Mouse (Mus musculus) MEL (cell line): ENCODE measurements at regions not wholly inside any gene's neighbourhood (a gene's known extent, or its start where the extent isn't known, plus 50 kb on each side); places are given as distances from the start of the nearest gene placed in this dataset.

Source experiments
- DNase-seq: peaks from one replicate; pipeline ENCODE4 v3.0.0; 2011; ENCODE audit warnings: low read depth, low spot score
- H3K27ac ChIP-seq: 2 replicates; pipeline ENCODE4 v1.5.1; 2012; ENCODE audit warnings: low read depth, mild to moderate bottlenecking, control low read depth, low read length, moderate library complexity; ENCODE audit not compliant: control insufficient read depth
- H3K27me3 ChIP-seq, 2 experiments: fragments of 150-350 bp in 1 of 2; sonication (generic) in 1 of 2; 2 replicates each; pipeline ENCODE4 v1.6.1; 2012; ENCODE audit warnings: low read length in 2 of 2, mild to moderate bottlenecking in 2 of 2, improper control_type of control experiment in 1 of 2, moderate library complexity in 1 of 2; ENCODE audit not compliant: insufficient read depth in 2 of 2, control insufficient read depth in 1 of 2
- H3K36me3 ChIP-seq, 2 experiments: 2 replicates each; pipeline ENCODE4 v1.6.1; 2012 to 2014; ENCODE audit warnings: low read length in 2 of 2, improper control_type of control experiment in 1 of 2, inconsistent platforms in 1 of 2, mild to moderate bottlenecking in 1 of 2; ENCODE audit not compliant: insufficient read depth in 2 of 2, control insufficient read depth in 1 of 2
- H3K4me1 ChIP-seq, 2 experiments: fragments of 150-350 bp in 1 of 2; sonication (generic) in 1 of 2; 2 replicates each; pipeline ENCODE4 v1.6.1; 2012; ENCODE audit warnings: low read length in 2 of 2, improper control_type of control experiment in 1 of 2, mild to moderate bottlenecking in 1 of 2; ENCODE audit not compliant: insufficient read depth in 2 of 2, control insufficient read depth in 1 of 2
- H3K4me3 ChIP-seq, 2 experiments: fragments of 150-350 bp in 1 of 2; sonication (generic) in 1 of 2; 2 replicates each; pipeline ENCODE4 v1.5.1; 2012; ENCODE audit warnings: low read depth in 2 of 2, low read length in 2 of 2, mild to moderate bottlenecking in 2 of 2, moderate library complexity in 2 of 2, control low read depth in 1 of 2, improper control_type of control experiment in 1 of 2; ENCODE audit not compliant: control insufficient read depth in 1 of 2, insufficient read depth in 1 of 2
- H3K79me2 ChIP-seq: 2 replicates; pipeline ENCODE4 v1.6.1; 2012; ENCODE audit warnings: mild to moderate bottlenecking, low read length, moderate library complexity; ENCODE audit not compliant: control insufficient read depth, poor library complexity, insufficient read depth
- H3K9ac ChIP-seq: 2 replicates; pipeline ENCODE4 v1.6.1; 2012; ENCODE audit warnings: low read depth, mild to moderate bottlenecking, control low read depth, low read length, moderate library complexity; ENCODE audit not compliant: control insufficient read depth, poor library complexity, severe bottlenecking
- H3K9me3 ChIP-seq: fragments of 150-350 bp; sonication (generic); replicated peaks from 2 replicates; pipeline ENCODE4 v1.6.1; 2012; ENCODE audit warnings: mild to moderate bottlenecking, low read length, improper control_type of control experiment, moderate library complexity; ENCODE audit not compliant: insufficient read depth
- ELF1 ChIP-seq: IDR thresholded peaks from 2 replicates; pipeline ENCODE4 v1.6.1; 2014; ENCODE audit warnings: low read depth, mild to moderate bottlenecking, inconsistent platforms, low read length, improper control_type of control experiment, moderate library complexity
- EP300 ChIP-seq, 2 experiments: IDR thresholded peaks; 2 replicates each; pipeline ENCODE4 v1.6.1; 2011; ENCODE audit warnings: improper control_type of control experiment in 2 of 2, low read length in 2 of 2, low read depth in 1 of 2, mild to moderate bottlenecking in 1 of 2
- ETS1 ChIP-seq: IDR thresholded peaks from 2 replicates; pipeline ENCODE4 v1.6.1; 2012; ENCODE audit warnings: low read depth, mild to moderate bottlenecking, inconsistent platforms, low read length, improper control_type of control experiment, moderate library complexity
- GATA1 ChIP-seq: IDR thresholded peaks from 2 replicates; pipeline ENCODE4 v1.6.1; 2011; ENCODE audit warnings: low read depth, low read length, improper control_type of control experiment
- MAZ ChIP-seq: IDR thresholded peaks from 2 replicates; pipeline ENCODE4 v1.6.1; 2012; ENCODE audit warnings: low read depth, mild to moderate bottlenecking, inconsistent platforms, low read length, improper control_type of control experiment
- MXI1 ChIP-seq: IDR thresholded peaks from 2 replicates; pipeline ENCODE4 v1.6.1; 2011; ENCODE audit warnings: mild to moderate bottlenecking, low read depth, low read length, improper control_type of control experiment
- MYB ChIP-seq: IDR thresholded peaks from 2 replicates; pipeline ENCODE4 v1.6.1; 2011; ENCODE audit warnings: mild to moderate bottlenecking, low read depth, low read length, improper control_type of control experiment
- RCOR1 ChIP-seq: IDR thresholded peaks from 2 replicates; pipeline ENCODE4 v1.6.1; 2012; ENCODE audit warnings: low read depth, mild to moderate bottlenecking, inconsistent platforms, low read length, improper control_type of control experiment
- SIN3A ChIP-seq: IDR thresholded peaks from 2 replicates; pipeline ENCODE4 v1.6.1; 2012; ENCODE audit warnings: low read length, improper control_type of control experiment, inconsistent platforms
- TAL1 ChIP-seq: IDR thresholded peaks from 2 replicates; pipeline ENCODE4 v1.6.1; 2012; ENCODE audit warnings: mild to moderate bottlenecking, inconsistent platforms, low read length, moderate library complexity, mixed read lengths
- TCF12 ChIP-seq: IDR thresholded peaks from 2 replicates; pipeline ENCODE4 v1.6.1; 2014; ENCODE audit warnings: low read depth, mild to moderate bottlenecking, inconsistent platforms, low read length, improper control_type of control experiment, moderate library complexity
- UBTF ChIP-seq: IDR thresholded peaks from 2 replicates; pipeline ENCODE4 v1.6.1; 2012; ENCODE audit warnings: low read depth, mild to moderate bottlenecking, inconsistent platforms, low read length, improper control_type of control experiment, moderate library complexity, borderline replicate concordance; ENCODE audit not compliant: insufficient read depth
- USF1 ChIP-seq: IDR thresholded peaks from 2 replicates; pipeline ENCODE4 v1.6.1; 2014; ENCODE audit warnings: low read depth, mild to moderate bottlenecking, inconsistent platforms, low read length, improper control_type of control experiment, moderate library complexity
- ZC3H11A ChIP-seq: IDR thresholded peaks from 2 replicates; pipeline ENCODE4 v1.6.1; 2012; ENCODE audit warnings: low read depth, mild to moderate bottlenecking, inconsistent platforms, low read length, improper control_type of control experiment

DNA sequence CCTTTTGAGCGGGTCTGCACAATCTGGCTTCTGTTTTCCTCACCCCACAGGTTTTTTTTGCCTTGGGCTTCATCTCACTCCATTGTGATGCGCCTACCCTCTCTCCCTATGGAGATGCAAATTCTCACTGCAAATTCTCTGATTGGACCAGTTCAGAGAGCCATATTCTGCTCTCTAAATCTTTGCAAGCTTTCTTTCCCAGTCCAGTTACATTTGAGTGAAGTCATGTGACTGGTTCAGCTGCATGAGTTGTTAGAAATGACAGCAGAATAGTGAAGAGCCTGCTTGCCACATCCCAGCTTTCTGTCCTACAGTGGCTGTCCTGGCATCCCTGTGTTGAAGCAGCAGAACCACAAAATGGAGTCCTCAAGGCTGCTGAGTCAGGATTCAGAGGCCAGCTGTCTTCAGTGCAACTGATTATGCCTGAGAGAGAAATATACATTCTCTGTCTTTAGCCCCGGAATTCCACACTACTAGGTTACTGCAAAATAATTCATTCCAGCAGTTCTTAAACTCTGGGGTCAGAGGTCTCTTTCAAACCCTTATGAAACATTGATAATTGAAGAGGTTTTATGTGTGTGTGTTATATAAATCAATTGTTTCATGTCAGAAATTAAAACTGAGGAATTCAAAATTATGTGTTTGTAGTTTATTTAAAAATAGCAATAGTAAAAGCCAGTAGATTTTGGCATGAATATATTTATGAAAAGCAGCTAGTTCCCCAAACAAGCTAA, 76.3 kb upstream of the Zfp644 start:
- no peaks in the 10 kb centered on the region for H3K9me3 ChIP-seq
- no peak overlapping the region for H3K9ac ChIP-seq
- no peak overlapping the region for H3K27ac ChIP-seq
- H3K4me1 ChIP-seq = peaks cover 0 to 10% of the 10 kb centered on the region in 2 experiments; a peak in 1 of 4 replicates
- no peaks in the 10 kb centered on the region; a peak in 1 of 4 replicates for H3K27me3 ChIP-seq
- H3K4me3 ChIP-seq = no peak overlapping the region
- no peak for DNase-seq
- H3K36me3 ChIP-seq = peaks cover 0 to 2% of the 10 kb centered on the region in 2 experiments; a peak in 1 of 4 replicates
- TF ChIP-seq USF1 = peak; percentile 22; the same call in 1 of the 2 replicates
- TF ChIP-seq SIN3A = no peak
- TF ChIP-seq, all 39 proteins: peak for 1
- no peaks in the 10 kb centered on the region for H3K79me2 ChIP-seq

DNA sequence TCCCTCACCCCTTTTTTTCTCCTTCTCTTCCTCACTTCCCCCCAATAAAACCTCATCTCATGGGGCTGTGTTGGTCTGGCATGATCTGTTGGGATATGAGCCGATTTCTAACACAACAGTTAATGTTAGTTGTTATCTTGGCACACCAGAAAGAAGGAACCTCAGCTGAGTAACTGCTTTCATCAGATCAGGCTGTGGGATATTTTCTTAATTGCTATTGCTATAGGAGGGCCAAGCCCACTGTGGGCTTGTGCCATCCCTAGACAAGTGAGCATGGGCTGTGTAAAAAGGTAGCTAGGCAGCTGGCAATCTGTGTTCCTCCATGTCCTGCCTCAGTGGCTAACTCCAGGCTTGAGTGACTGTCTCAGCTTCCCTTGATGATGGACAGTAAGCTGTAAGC, 73.9 kb upstream of the Zfp644 start:
- TF ChIP-seq ELF1 (0 out of 2 replicates have a peak, but pooled peaks have one; percentile 19), RCOR1 (peak; percentile 80), EP300 (IDR thresholded peaks at IDR 0.05; ENCODE audit: low read depth in 1 of 2, low read length in 2 of 2) (peak; percentile 76 to 88), MXI1 (peak; percentile 35; the same call in 1 of the 2 replicates), MAZ (no peak), SIN3A (peak; percentile 28; the same call in 1 of the 2 replicates), ZC3H11A (no peak), ETS1 (peak; percentile 76), TAL1 (peak; percentile 33), MYB (peak; percentile 35; the same call in 1 of the 2 replicates), UBTF (no peak), GATA1 (peak; percentile 39; the same call in 1 of the 2 replicates), TCF12 (peak; percentile 83)
- H3K9me3 ChIP-seq = no peaks in the 10 kb centered on the region

More for the DNA sequence above, 73.9 kb upstream of the Zfp644 start:
- Histone ChIP-seq H3K4me1 (peaks cover 0 to 10% of the 10 kb centered on the region in 2 experiments; a peak in 1 of 4 replicates), H3K4me3 (no peak overlapping the region), H3K27ac (no peak overlapping the region; the same call in 1 of the 2 replicates), H3K36me3 (peaks cover 0 to 2% of the 10 kb centered on the region in 2 experiments; a peak in 1 of 4 replicates), H3K27me3 (no peaks in the 10 kb centered on the region), H3K9ac (no peak overlapping the region), H3K79me2 (no peaks in the 10 kb centered on the region)
- DNase-seq = peak; percentile 47
